Mouse (Mus musculus) skeletal muscle tissue, adult 2 months (tissue): ENCODE measurements around the gene Btg1-ps2.
"Not testable (repeated sequence)": the region's sequence is repeated elsewhere in the genome, so short reads cannot be mapped to it uniquely, and the experiment has no call there.

Experiments
- DNase-seq: peaks from one replicate; pipeline ENCODE4 v3.0.0-alpha.2; 2012; ENCODE audit warnings: low read depth, low spot score

Btg1-ps2 gene

DNA sequence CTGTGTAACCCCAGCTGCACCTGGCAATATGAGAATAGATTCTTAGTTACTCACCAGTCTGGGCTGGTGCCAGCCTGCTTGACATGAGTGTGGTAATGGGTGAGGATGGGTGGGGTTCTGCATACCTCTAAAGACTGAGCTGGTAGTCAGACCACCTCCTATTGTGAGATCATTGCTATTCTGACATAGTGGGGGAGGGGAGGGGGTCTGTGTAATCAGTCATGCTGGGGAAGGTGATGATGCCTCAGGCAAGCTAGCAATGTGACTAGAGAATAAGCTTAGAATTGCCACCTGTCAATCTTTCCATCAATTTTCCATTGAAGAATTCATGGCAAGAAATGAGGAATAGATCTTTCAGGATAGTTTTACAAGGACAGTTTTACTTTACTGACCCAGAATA lies at the start of gene Btg1-ps2:
Btg1-ps2 (minus strand) TSS at position 101 of the 400 bp plus-strand sequence.
- DNase-seq, result not testable (repeated sequence)

DNA sequence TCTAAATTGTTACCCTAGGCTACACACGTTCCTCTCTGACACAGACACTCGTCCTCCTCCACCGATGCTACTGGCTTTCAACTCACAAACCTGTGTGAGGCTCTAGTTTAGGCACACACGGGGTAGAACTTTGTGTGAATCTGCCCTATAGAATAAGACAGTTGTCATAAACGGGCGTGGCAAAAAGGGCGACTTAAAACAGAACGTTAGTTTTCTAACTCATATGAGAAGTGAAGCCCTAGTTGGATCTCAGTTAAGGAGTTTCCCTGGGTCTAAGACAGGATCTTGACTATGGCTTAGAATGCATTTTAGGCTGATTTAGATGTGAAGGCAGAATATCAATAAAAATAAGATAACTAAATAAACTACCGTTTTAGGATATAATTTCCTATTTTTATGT lies 42.1 kb upstream of the Btg1-ps2 start, which contains the start of gene Rhox11:
Rhox11 (minus strand) TSS at position 101 of the 400 bp plus-strand sequence.
- DNase-seq, result no peak

GRCm38 (mm10) chrX:38084226-38084625 lies 41.3 kb upstream of the Btg1-ps2 start:
- DNase-seq, result no peak

- DNase-seq, result no peak
Observed at GRCm38 (mm10) chrX:38066175-38066574, 23.3 kb upstream of the Btg1-ps2 start, which contains the start of gene Rhox10. Gene Rhox10, plus strand, starts transcription at chrX:38066475.

- DNase-seq, result no peak
Observed at GRCm38 (mm10) chrX:38061544-38061943, 18.6 kb upstream of the Btg1-ps2 start.

- no peak for DNase-seq
Observed at GRCm38 (mm10) chrX:38039666-38040065, 3.2 kb downstream of the Btg1-ps2 start.

GRCm38 (mm10) chrX:38033841-38034240 lies 9.1 kb downstream of the Btg1-ps2 start:
- no peak for DNase-seq

DNA sequence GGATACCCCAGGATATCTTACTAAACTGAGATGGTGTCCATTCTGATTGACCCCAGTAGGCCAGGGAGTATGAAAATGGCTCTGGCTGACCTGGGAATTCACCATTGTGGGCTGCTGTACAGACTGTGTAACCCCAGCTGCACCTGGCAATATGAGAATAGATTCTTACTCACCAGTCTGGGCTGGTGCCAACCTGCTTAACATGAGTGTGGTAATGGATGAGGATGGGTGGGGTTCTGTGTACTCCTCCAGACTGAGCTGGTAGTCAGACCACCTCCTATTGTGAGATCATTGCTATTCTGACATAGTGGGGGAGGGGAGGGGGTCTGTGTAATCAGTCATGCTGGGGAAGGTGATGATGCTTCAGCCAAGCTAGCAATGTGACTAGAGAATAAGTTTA lies 24.3 kb downstream of the Btg1-ps2 start, which contains the start of gene Btg1-ps1:
Btg1-ps1 (minus strand) TSS at position 219 of the 400 bp plus-strand sequence.
- DNase-seq, result not testable (repeated sequence)

- no peak for DNase-seq
Observed at GRCm38 (mm10) chrX:38008756-38009155, 34.2 kb downstream of the Btg1-ps2 start.
